Mouse (Mus musculus) naive thymus-derived CD4-positive, alpha-beta T cell, adult 2 months (primary cell): ENCODE data around the gene Dcaf17.
A peak's percentile ranks its signal among the peaks of the same experiment; 100 is the strongest.

ENCODE experiments used
- DNase-seq: peaks from one replicate; pipeline ENCODE4 v3.0.0-alpha.2; 2011; ENCODE audit warnings: low read depth

Dcaf17 gene

DNA sequence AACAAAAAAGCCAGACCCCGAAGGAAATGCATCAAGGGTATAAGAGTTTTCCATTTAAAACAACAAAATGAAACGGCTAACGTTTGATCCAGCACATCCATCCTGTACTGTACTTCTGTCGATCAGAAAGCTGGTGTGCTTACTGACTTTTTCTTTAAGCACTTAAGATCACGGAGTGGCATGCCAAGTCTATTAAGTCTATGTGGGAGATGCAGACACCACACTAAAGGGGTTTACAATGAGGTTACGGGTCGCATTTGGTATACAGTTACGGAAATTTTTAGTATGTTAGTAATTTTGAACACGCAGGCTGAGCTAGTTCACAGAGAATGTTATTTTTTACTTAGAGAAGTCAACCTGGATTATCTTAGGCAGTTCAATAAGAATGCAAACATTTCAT lies 412 bp upstream of the Dcaf17 start:
- DNase-seq = peak; percentile 60

DNA sequence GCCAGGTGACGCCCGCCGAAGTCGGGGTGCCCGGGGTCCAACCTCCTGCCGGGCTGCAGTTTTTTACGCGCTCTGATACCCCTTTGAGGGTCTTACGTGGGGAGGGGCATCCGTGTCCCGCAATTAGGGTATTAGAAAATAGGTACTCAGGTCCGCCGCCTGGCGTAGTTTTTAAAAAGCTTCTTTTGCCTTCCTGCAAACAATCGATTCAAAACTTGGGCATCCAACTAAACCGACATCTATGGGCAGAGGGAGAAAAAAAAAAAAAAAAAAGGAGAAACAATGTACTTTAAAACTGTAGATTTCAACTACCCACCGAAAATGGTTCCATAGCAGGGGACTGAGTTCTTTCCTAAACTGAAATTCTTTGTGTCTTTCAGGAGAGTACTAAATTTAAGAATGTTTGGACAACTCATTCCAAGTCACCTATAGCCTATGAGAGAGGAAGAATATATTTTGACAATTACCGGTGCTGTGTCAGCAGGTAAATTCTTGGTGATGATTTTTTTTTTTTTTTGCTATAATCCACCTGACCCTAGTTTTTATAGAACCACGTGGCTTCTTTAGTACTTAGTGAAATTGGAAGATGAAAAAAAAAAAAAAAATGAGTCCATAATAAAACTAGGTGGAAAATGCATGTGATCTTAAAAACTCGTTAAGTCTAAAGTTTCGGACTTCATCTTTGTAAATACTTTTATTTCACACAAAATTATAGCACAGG lies 1.1 kb downstream of the Dcaf17 start:
- no peak for DNase-seq

DNA sequence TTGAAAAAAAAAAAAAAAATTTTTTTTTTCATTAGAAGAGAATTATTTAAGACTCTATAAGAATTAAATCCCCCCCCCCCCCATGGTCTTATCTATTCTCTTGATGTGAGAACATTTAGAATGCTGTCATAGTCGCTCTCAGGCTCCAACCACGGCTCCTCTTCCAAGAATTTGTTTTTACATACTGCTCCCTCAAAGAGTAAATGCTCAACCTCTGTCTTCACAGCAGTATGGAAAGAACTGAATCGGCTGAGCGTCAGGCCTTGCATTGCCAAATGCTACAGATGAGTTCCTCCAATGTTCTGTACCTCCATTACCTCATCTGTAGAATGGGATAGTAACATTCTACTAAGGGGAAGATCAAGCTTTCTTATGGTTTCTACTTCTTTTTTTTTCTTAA lies 16.5 kb downstream of the Dcaf17 start:
- no peak for DNase-seq

DNA sequence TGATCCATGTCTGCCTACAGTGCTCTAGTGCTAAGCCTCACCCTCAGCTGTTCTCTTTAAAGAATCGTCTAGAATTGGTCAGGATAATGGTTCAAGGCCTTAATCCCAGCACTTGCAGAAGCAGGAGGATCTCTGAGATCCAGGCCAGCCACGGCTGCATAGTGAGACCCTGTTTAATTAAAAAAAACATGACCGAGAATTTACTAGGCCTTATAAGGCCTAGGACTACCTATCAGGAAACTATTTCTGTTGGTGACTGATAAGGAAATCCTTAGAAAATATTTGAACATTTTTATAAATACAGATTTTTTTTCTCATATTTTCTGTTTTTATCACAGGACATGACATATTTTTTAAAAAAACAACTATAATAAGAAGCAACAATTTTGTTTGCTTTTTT lies 18.2 kb downstream of the Dcaf17 start:
- no peak for DNase-seq

DNA sequence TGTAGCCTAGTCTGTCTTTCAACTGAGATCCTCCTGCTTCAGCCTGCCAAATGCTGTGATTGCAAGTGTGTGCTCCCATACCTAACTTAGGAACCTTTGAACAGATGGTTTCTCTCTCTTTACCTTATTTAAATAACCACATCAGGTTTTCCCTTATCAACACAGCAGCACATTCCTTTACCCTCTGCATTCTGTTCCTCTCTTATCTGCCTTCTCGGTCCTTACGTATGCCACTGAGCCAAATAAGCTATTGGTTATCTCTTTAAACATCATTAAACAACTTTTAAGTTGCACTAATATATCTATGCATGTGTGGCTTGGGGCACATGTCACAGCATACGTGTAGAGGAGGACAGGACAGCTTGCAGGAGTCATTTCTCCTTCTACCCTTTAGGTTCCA lies 18.7 kb downstream of the Dcaf17 start:
- DNase-seq = no peak

DNA sequence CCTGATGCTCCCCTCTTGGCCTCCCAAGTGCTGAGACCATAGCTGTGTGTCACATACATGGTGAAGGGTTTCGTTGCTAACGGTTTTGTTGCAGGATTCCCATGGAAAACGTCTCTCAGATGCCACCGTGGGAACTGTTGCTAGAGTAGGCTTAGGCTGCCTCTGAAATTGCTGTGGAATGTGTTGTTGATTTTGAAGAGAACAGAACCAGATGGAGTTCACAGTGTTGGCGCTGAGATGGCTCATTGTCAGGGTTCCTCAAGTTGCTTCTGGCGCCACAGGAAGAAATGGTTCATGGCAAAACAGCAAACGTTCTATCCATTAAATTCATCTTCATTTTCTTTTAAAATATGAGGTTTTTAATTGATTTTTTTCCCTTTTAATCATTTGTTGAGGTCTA lies 27.3 kb downstream of the Dcaf17 start:
- DNase-seq = no peak

DNA sequence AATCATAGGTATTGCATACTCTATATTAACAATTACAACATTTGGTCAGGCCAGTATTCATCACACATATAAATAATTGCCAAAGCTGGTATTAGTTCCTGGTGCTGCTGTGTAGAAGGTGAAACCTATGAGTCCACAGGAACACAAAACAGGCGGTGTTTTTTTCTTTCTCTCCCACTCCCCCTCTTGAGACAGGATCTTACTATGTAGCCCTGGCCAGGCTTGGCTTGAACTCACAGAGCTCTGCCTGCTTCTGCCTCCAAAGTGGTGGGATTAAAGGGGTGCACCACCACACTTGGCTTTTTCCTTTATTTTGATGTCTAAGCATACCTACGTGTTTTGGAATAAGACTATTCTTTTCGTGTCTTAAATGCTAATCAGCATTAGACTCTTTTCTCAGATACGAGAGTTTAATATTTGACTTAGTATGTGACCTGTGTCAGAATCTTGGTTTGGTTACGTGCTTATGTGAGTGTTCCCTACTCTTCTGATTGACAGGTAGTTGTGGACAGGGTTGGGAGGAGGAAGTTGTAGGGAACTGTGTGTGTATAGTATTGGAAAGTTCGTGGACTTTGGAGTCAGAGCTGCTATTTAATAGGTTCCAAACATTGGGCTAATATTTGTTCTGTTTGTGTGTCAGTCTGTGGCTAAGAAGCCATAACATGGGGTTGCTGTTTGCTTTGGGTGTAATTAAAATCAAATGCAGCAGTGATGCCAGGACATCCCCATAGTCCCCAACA lies 28.5 kb downstream of the Dcaf17 start:
- no peak for DNase-seq

DNA sequence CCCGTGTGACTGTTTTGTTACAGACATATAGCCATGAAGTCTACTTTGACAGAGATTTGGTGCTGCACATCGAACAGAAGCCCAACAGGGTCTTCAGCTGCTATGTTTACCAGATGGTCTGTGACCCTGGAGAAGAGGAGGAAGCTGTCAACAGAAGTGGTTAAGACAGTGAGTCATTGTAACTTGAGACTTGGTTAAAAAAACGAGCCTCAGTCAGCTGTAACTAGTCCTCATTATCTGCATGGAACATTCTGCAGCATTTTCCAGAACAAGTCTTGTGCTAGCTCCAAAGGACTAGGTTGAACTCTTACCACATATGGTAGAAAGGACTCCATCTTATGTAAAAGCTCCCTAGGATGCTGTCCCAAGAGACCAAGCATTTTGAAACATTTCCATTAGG lies 34.6 kb downstream of the Dcaf17 start:
- no peak for DNase-seq

DNA sequence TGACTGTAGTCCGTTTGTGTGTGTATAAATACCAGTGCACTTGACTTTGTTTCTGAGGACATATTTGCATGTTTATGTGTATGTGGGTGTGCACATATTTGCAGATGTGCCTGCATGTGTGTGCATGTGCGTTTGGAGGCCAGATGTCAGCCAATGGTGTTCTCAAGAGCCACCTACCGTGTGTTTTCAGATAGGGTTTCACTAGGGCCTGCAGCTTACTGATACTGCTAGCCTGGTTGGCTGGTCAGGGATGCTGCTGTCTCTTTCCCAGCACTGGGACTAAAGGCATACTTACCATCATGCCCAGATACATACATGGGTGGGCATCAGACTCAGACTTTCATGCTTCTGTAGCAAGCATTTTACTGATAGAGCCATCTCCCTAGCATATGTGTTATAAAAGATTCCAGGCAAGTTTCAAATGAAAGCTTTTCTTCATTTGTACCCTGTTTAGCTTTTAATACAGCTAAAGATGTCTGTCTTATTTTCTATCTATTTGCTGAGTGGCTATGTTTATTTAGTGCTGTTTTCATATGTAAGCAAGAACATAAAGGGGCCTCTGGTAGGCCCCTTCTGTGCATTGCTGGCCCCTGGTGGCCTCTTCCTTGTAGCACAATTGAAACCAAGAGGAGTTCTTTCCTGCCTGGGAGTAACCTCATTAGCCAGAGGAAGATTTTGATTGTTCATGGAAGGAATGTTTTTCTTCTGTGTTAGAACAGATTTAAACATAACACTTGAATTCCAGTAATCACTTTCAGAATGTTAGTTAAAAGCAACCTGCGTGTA lies 35.7 kb downstream of the Dcaf17 start:
- DNase-seq = peak; percentile 10

DNA sequence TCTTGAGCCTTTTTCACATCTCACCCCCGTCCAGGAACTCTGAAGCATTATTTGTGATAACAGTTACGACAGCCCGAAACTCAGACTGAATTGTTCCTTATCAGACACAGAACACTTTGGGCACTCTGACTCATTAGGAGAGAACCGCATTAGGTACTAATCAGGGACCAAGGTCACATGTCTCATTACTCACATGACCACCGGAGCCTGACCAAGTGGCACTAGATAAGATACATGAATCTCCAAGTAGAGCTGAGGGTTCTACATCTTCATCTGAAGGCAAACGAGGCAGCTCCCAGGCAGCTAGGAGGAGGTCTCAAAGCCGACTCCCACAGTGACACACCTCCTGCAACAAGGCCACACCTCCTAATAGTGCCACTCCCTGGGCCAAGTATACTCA lies 41.0 kb downstream of the Dcaf17 start:
- DNase-seq = no peak

DNA sequence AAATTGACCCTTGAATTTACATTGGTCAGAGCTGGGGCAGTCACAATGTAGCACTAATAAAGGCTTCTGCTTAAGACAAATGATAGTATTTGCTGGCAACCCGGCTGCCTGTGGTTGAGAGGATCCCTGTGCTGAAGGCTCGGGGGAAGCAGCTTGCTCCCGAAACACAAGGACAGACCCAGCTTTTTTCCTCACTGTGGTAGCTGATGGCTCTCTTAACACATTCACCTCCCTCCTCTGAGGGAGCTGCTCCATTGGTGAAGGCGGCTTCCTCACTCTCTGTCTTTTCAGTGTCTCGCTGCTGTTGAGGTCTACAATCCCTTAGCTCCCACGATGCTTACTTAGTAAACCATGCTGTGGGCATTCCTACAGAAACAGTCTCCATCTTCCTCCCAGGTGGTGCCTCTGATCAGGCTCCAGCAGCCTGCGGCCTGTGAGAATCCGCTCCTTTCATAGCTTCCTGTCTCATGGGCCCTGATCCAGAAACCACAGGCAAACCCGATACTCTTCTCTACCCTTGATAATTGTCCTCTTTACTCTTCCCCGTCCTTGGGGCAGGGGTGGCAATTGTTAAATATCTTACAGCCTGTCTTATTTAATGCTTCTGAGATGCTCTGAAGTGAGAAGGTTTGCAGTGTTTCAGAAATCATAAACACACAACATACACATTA lies 47.6 kb downstream of the Dcaf17 start:
- DNase-seq = no peak

DNA sequence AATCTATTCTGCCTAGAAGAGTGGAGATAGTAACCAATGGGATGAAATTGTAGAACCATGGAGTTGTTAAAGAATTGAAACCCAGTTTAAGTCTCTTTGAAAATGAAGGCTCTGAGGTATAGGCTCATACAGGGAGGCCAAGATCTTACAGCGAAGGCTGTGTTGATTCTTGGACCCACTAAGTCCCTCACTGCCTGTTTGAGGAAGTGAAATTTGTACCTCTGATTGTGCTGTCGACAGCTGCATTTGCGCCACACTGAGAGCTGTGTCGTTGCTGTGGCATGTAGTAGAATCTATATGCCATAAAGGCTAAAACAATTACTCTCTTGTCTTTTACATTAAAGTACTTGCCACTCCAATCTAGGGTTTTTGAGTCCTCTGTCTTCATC lies 48.2 kb downstream of the Dcaf17 start:
- no peak for DNase-seq

DNA sequence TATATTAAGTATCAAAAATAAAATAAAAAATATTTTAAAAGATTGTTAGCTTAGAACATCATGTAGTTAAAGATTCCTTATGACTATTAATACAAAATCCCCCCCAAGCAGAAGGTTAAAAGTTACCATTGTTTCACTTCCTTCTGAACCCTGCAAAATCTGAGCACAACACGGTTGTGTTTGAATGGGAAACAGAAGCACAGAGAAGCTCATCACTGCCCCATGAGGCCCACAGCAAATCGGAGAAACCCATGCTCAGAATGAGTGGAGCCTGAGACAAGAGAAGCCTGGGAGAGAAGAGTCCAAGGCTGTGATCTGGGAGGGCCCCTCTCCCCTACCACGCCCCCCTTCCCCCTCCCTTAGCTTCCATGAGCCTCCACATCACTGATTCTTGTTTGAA lies 49.6 kb downstream of the Dcaf17 start:
- no peak for DNase-seq

DNA sequence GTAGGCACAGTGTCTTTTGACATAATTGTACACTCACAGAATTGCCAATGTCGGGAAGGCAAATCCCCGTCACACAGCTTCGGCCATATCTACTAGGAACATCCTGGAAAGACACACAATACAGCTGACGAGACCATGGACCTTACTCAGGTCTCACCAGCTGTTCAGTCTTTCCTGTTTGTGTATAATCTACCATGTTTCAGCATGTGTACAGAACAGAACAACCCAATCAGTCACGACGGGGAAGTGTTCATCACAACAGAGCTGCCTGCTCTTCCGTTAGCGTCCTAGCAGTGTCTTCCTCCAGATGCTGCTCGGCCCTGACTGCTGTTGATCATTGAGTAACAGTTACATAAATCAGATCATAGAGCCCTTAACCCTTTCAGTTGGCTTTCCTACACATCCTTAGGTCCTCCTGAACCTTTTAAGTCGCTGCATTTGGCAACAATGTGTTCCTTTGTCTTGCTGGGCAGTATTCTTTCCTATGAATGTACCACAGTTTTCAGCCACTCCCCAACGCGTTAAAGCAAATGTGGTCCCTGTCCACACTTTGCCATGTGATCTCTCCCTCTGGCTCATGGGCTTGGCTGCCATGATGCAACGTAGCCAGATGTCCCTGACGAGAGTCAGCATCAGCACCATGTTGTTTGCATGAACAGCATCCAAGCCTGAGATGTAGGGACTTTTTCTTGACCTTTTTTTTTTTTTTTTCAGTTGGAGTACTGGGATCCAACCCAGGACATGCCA lies 50.5 kb downstream of the Dcaf17 start:
- DNase-seq = no peak

DNA sequence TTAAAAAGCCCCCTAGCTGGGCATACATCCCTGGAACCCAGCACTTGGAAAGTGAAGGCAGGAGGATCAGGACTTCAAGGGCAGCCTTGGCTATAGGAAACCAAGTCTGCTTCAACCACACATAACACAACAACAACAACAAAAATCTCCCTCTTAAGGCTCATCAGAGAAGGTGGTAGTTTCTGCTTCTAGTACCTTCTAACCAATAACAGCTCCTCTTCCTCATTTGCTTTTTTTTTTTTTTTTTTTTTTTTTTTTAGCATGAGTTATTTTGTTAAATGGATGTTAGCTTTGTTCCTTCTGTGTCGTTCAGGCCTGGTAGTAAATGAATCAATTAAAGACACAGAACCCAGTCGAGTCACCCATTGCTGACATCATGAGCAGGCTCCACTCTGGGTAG lies 52.1 kb downstream of the Dcaf17 start:
- DNase-seq = no peak

DNA sequence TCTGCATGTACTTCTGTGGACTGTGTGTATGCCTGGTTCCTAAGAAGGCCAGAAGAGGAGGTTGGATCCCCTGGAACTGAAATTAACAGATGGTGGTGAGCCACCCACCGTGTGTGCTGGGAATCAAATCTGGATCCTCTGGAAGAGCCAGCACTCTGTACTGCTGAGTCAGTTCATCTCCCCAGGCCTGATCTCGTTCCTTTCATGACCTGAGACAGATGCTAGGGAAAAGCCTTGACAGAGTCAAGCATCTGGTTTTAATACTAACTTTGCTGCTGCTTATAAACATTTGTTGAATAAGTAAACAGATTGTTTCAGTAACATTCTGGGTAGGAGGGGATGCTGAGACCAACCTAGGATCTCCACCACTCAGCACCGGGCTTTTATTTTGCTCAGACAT lies 53.4 kb downstream of the Dcaf17 start:
- DNase-seq = no peak

DNA sequence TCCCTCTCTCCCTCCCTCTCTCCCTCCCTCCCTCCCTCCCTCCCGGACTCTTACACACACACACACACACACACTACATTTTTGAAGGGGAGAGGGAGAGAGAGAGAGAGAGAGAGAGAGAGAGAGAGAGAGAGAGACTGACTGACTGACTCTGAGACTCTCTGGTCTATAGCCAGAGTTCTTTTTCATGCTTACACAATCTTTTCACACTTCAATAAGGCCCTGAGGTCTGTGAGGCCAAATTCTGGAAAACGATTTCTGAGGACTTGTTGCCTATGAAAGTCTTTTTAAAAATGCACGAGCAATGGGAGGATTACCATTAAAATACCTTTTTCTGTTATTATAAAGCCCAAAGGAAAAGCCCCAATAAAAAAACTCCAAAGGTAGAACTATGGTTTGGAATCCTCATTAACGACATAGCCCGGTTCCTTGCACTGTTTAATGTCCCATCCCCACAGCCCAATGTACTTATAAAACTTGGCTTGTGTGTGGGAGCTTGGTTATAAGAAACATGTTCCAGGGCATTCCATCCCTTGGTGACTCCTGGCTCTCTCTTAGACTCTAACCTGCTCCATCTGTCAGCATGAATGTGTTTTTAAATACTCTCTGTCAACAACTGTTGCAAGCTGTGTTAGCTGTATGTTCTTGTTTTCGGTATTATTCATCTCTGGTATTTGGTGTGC lies 58.5 kb downstream of the Dcaf17 start:
- DNase-seq = no peak

DNA sequence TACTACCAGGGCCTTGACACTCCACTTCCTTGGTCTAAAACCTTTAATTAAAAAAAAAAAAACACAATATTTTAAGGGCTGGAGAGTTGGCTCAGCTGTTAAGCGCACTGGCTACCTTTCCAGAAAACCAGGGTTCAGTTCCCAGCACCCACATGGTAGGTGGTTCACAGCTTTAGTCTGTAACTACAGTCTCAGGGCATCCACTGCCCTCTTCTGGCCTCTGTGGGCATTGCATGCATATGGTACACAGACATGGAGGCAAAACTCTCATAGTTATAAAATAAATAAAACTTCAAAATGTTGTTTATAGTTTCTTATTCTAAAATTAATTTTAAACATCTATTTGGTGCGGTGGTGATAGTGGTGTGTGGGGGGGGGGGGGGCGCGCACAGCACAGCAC lies 61.0 kb downstream of the Dcaf17 start:
- peak; percentile 47 for DNase-seq

DNA sequence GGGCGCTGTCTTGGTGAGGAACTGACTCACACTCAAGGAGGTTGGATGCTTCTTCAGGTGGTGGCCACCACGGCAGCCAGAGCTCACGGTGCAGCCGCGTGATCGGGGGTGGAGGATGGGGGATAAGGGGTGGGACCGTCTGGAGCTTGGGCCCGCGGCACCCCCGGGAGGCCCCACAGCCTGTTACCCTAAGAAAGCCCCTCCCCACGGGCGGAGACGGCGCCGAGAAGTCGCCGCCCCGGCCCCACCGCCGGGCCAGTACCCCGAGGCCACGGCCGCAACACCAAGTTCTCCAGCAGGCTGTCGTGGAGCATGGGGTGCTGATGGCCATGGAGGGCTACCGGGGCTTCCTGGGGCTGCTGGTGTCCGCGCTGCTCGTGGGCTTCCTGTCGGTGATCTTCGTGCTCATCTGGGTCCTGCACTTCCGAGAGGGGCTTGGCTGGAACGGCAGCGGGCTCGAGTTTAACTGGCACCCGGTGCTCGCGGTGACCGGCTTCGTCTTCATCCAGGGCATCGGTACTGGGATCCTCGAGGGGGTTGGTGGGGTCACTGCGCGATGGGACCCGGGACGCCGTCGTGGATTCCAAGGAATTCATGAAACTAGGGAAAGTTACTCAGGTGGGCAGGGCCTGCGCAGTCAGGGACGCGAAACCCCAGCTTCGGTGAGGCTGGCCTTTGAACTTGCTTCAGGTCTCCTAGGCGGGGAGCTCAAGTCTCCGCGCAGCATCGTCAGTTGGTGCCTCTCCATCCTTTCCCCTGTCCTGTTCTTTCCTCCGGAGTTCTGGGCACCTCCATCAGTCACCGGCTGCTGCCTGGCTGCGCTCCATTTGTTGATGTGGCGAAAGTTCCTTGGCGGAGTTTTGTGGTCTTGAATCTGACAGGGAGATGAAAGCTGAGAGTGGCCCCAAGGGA lies 62.9 kb downstream of the Dcaf17 start, which contains the start of gene Cybrd1:
Gene Cybrd1, plus strand, starts transcription at position 127 of the 912 bp plus-strand sequence.
- DNase-seq = peak; percentile 38

DNA sequence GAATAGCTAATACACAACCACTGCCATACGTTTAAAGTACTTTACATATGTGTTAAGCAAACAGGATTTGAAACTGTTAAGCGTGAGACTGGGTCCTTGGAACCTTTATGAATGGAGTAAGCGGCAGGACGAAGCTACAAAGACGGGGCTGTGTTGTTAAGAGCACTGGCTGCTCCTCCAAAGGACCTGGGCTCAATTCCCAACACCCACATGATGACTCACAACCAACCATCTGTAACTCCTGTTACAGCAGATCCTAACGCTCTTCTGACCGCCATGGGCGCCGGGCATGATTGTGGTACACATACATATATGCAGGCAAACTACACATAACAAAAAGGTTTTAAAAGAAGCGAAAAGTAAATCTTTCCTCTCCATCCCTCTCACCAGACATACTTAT lies 65.7 kb downstream of the Dcaf17 start:
- no peak for DNase-seq
